Mouse (Mus musculus): ENCODE measurements around the gene Plekha6. TPM values are rescaled to one million over a fixed set of nuclear protein-coding genes. Genes with fewer than 3 reads are reported as not detected.

Plekha6 gene
- polyA plus RNA-seq, 2 experiments = 4.2 to 6.6 TPM

GRCm38 (mm10) chr1:133203701-133204100, 39.7 kb downstream of the Plekha6 start:
- Histone ChIP-seq H3K9me3 (ENCODE audit: control insufficient read depth, low read length) (no peaks in the 10 kb centered on the region), H3K36me3 (ENCODE audit: control insufficient read depth, insufficient read depth, low read length) (no peaks in the 10 kb centered on the region), H3K4me2 (replicated peaks; ENCODE audit: low read depth, low read length, severe bottlenecking) (no peak overlapping the region), H3K4me3 (replicated peaks; ENCODE audit: low read length) (no peak overlapping the region), H3K27ac (replicated peaks; ENCODE audit: low read depth, low read length) (no peak overlapping the region), H3K4me1 (ENCODE audit: control insufficient read depth, insufficient read depth, low read length) (no peaks in the 10 kb centered on the region), H3K9ac (ENCODE audit: low read depth, low read length, severe bottlenecking) (no peak overlapping the region), H3K27me3 (ENCODE audit: control insufficient read depth, insufficient read depth, low read length) (no peaks in the 10 kb centered on the region)
- 37% methylated on average over 2 of the region's 2 CpGs for WGBS
- TF ChIP-seq POLR2A (IDR thresholded peaks at IDR 0.05; ENCODE audit: borderline replicate concordance, extremely low read depth, insufficient read depth, insufficient read length) = no peak
- DNase-seq (ENCODE audit: low spot score) (no peak), ATAC-seq (ENCODE audit: low FRiP score, low read depth) (no peak)

GRCm38 (mm10) chr1:133204341-133204849, 40.4 kb downstream of the Plekha6 start:
- 75% methylated on average over 11 of the region's 11 CpGs for WGBS
- no peak overlapping the region for H3K4me3 ChIP-seq (replicated peaks; ENCODE audit: low read length)
- H3K4me1 ChIP-seq (ENCODE audit: control insufficient read depth, insufficient read depth, low read length) = no peaks in the 10 kb centered on the region; the same call in 1 of the 2 replicates
- no peak overlapping the region for H3K9ac ChIP-seq (ENCODE audit: low read depth, low read length, severe bottlenecking)
- no peak overlapping the region for H3K27ac ChIP-seq (replicated peaks; ENCODE audit: low read depth, low read length)
- H3K27me3 ChIP-seq (ENCODE audit: control insufficient read depth, insufficient read depth, low read length) = no peaks in the 10 kb centered on the region
- H3K36me3 ChIP-seq (ENCODE audit: control insufficient read depth, insufficient read depth, low read length) = no peaks in the 10 kb centered on the region
- ATAC-seq (ENCODE audit: low FRiP score, low read depth) (no peak), DNase-seq (ENCODE audit: low spot score) (no peak)
- no peak overlapping the region for H3K4me2 ChIP-seq (replicated peaks; ENCODE audit: low read depth, low read length, severe bottlenecking)
- no peaks in the 10 kb centered on the region for H3K9me3 ChIP-seq (ENCODE audit: control insufficient read depth, low read length)
- no peak for TF ChIP-seq POLR2A (IDR thresholded peaks at IDR 0.05; ENCODE audit: borderline replicate concordance, extremely low read depth, insufficient read depth, insufficient read length)

GRCm38 (mm10) chr1:133204985-133205384, 41.0 kb downstream of the Plekha6 start:
- H3K9ac ChIP-seq (ENCODE audit: low read depth, low read length, severe bottlenecking) = no peak overlapping the region
- DNase-seq (ENCODE audit: low spot score) (no peak), ATAC-seq (ENCODE audit: low FRiP score, low read depth) (no peak)
- no peaks in the 10 kb centered on the region for H3K27me3 ChIP-seq (ENCODE audit: control insufficient read depth, insufficient read depth, low read length)
- no peak for TF ChIP-seq POLR2A (IDR thresholded peaks at IDR 0.05; ENCODE audit: borderline replicate concordance, extremely low read depth, insufficient read depth, insufficient read length)
- WGBS = 75% methylated on average over 10 of the region's 10 CpGs
- H3K36me3 ChIP-seq (ENCODE audit: control insufficient read depth, insufficient read depth, low read length) = no peaks in the 10 kb centered on the region
- H3K4me2 ChIP-seq (replicated peaks; ENCODE audit: low read depth, low read length, severe bottlenecking) = no peak overlapping the region
- H3K9me3 ChIP-seq (ENCODE audit: control insufficient read depth, low read length) = no peaks in the 10 kb centered on the region
- H3K4me3 ChIP-seq (replicated peaks; ENCODE audit: low read length) = no peak overlapping the region
- H3K4me1 ChIP-seq (ENCODE audit: control insufficient read depth, insufficient read depth, low read length) = peaks cover under 1% of the 10 kb centered on the region; the same call in 1 of the 2 replicates
- no peak overlapping the region for H3K27ac ChIP-seq (replicated peaks; ENCODE audit: low read depth, low read length)

GRCm38 (mm10) chr1:133208086-133208815, 44.2 kb downstream of the Plekha6 start:
- Histone ChIP-seq H3K4me3 (replicated peaks; ENCODE audit: low read length) (no peak overlapping the region), H3K9me3 (ENCODE audit: control insufficient read depth, low read length) (no peaks in the 10 kb centered on the region), H3K4me1 (ENCODE audit: control insufficient read depth, insufficient read depth, low read length) (peaks cover 9% of the 10 kb centered on the region), H3K36me3 (ENCODE audit: control insufficient read depth, insufficient read depth, low read length) (no peaks in the 10 kb centered on the region), H3K4me2 (replicated peaks; ENCODE audit: low read depth, low read length, severe bottlenecking) (no peak overlapping the region), H3K27ac (replicated peaks; ENCODE audit: low read depth, low read length) (no peak overlapping the region), H3K9ac (ENCODE audit: low read depth, low read length, severe bottlenecking) (no peak overlapping the region), H3K27me3 (ENCODE audit: control insufficient read depth, insufficient read depth, low read length) (no peaks in the 10 kb centered on the region)
- ATAC-seq (ENCODE audit: low FRiP score, low read depth) = no peak
- no peak for DNase-seq (ENCODE audit: low spot score)
- no peak for TF ChIP-seq POLR2A (IDR thresholded peaks at IDR 0.05; ENCODE audit: borderline replicate concordance, extremely low read depth, insufficient read depth, insufficient read length)
- 73% methylated on average over 10 of the region's 11 CpGs for whole genome bisulfite sequencing

- DNase-seq (ENCODE audit: low spot score) (no peak), ATAC-seq (ENCODE audit: low FRiP score, low read depth) (no peak)
Observed at GRCm38 (mm10) chr1:133209036-133209435, 45.0 kb downstream of the Plekha6 start.

More at GRCm38 (mm10) chr1:133209036-133209435, 45.0 kb downstream of the Plekha6 start:
- Histone ChIP-seq H3K4me3 (replicated peaks; ENCODE audit: low read length) (no peak overlapping the region), H3K9ac (ENCODE audit: low read depth, low read length, severe bottlenecking) (no peak overlapping the region), H3K27ac (replicated peaks; ENCODE audit: low read depth, low read length) (no peak overlapping the region), H3K9me3 (ENCODE audit: control insufficient read depth, low read length) (no peaks in the 10 kb centered on the region), H3K4me2 (replicated peaks; ENCODE audit: low read depth, low read length, severe bottlenecking) (no peak overlapping the region), H3K27me3 (ENCODE audit: control insufficient read depth, insufficient read depth, low read length) (no peaks in the 10 kb centered on the region), H3K4me1 (ENCODE audit: control insufficient read depth, insufficient read depth, low read length) (peaks cover 10% of the 10 kb centered on the region), H3K36me3 (ENCODE audit: control insufficient read depth, insufficient read depth, low read length) (no peaks in the 10 kb centered on the region)
- no peak for TF ChIP-seq POLR2A (IDR thresholded peaks at IDR 0.05; ENCODE audit: borderline replicate concordance, extremely low read depth, insufficient read depth, insufficient read length)
- 84% methylated on average over 11 of the region's 11 CpGs for WGBS

Measured in limb, embryonic 14.5 days (tissue).